Mouse (Mus musculus) liver, adult 2 months (tissue): ENCODE measurements around the gene Sorbs1. TPM values are rescaled to one million over a fixed set of nuclear protein-coding genes. Genes with fewer than 3 reads are reported as not detected.

Source experiments
- DNase-seq: peaks from one replicate; pipeline ENCODE4 v3.0.0-alpha.2; 2011; ENCODE audit warnings: low read depth, low spot score; ENCODE audit errors: extremely low read depth
- H3K27ac ChIP-seq: fragments of 200-500 bp; replicated peaks from 2 replicates; pipeline ENCODE4 v1.5.1; 2012; ENCODE audit warnings: low read depth, mild to moderate bottlenecking, control low read depth, inconsistent platforms, low read length; ENCODE audit not compliant: insufficient read depth
- H3K27me3 ChIP-seq: fragments of 200-500 bp; 2 replicates; pipeline ENCODE4 v1.6.1; 2012; ENCODE audit warnings: mild to moderate bottlenecking, moderate library complexity, low read length, inconsistent platforms; ENCODE audit not compliant: control insufficient read depth, insufficient read depth
- H3K36me3 ChIP-seq: fragments of 200-500 bp; 2 replicates; pipeline ENCODE4 v1.6.1; 2012; ENCODE audit warnings: low read length, inconsistent platforms; ENCODE audit not compliant: control insufficient read depth, insufficient read depth
- H3K4me1 ChIP-seq: fragments of 200-500 bp; 2 replicates; pipeline ENCODE4 v1.6.1; 2011; ENCODE audit warnings: low read length; ENCODE audit not compliant: control insufficient read depth, insufficient read depth
- H3K4me3 ChIP-seq: fragments of 200-500 bp; 2 replicates; pipeline ENCODE4 v1.5.1; 2011; ENCODE audit warnings: low read depth, mild to moderate bottlenecking, control low read depth, low read length, moderate library complexity; ENCODE audit not compliant: insufficient read depth
- H3K79me2 ChIP-seq: fragments of 200-500 bp; 2 replicates; pipeline ENCODE4 v1.6.1; 2012; ENCODE audit warnings: inconsistent platforms, mild to moderate bottlenecking, low read length, moderate library complexity; ENCODE audit not compliant: control insufficient read depth, insufficient read depth
- H3K9ac ChIP-seq: fragments of 200-500 bp; 2 replicates; pipeline ENCODE4 v1.6.1; 2012; ENCODE audit warnings: low read depth, mild to moderate bottlenecking, control low read depth, inconsistent platforms, low read length
- CTCF ChIP-seq: fragments of 200-500 bp; IDR thresholded peaks from 2 replicates; pipeline ENCODE4 v1.5.1; 2011; ENCODE audit warnings: low read depth, low read length, control low read depth
- POLR2A ChIP-seq: fragments of 200-500 bp; IDR thresholded peaks from 2 replicates; pipeline ENCODE4 v1.6.1; 2011; ENCODE audit warnings: low read length, control low read depth; ENCODE audit not compliant: insufficient read depth; ENCODE audit errors: extremely low read depth
- WGBS: fragments of 180-500 bp; shearing (Covaris S2); methylation state at CpG from one replicate; pipeline ENCODE4 v1.1.7; 2018; 5-methylcytosine and 5-hydroxymethylcytosine counted together
- polyA plus RNA-seq: library from polyadenylated mRNA; depleted of rRNA; stranded (reverse); fragments of >200 nt; gene quantifications from 2 replicates; pipeline ENCODE4 v1.2.3, GENCODE M21; 2012
- total RNA-seq: library from RNA; depleted of rRNA; stranded (reverse); fragments of >200 nt; gene quantifications from 2 replicates; pipeline ENCODE4 v1.2.3, GENCODE M21; 2014

Sorbs1 gene
- total and polyA plus RNA-seq, 2 experiments: 12.0 to 41.0 TPM

DNA sequence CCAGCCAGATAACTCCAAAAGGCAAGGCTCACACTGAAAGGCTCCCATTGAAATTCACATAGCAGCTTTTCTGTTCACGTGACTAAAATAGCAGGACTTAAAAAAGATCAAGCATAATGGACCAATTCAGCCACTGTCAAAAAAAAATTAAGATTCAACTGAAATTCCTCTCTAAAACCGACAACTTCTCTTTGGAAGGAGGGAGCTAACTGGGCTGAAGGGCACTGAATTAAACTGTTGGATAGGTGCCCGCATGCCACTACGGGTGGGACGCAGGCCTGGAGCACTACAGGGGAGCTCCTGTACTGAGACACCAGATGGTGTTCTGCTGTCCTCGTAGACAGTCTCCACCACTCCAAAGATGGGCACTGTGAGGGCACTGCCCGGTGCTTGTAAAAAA lies 165.4 kb downstream of the Sorbs1 start:
- no peak for TF ChIP-seq CTCF
- no peak for TF ChIP-seq POLR2A
- no peaks in the 10 kb centered on the region for H3K27me3 ChIP-seq
- no peak overlapping the region for H3K4me3 ChIP-seq
- peaks cover 14% of the 10 kb centered on the region for H3K4me1 ChIP-seq
- H3K36me3 ChIP-seq: peaks cover 50% of the 10 kb centered on the region
- DNase-seq: no peak
- H3K27ac ChIP-seq: peak overlapping the region; percentile 67; the same call in 1 of the 2 replicates
- H3K79me2 ChIP-seq: 0 out of 2 replicates have a peak, but pooled peaks cover 3% of the 10 kb centered on the region
- no peak overlapping the region for H3K9ac ChIP-seq
- WGBS: 89% methylated on average over 7 of the region's 7 CpGs

DNA sequence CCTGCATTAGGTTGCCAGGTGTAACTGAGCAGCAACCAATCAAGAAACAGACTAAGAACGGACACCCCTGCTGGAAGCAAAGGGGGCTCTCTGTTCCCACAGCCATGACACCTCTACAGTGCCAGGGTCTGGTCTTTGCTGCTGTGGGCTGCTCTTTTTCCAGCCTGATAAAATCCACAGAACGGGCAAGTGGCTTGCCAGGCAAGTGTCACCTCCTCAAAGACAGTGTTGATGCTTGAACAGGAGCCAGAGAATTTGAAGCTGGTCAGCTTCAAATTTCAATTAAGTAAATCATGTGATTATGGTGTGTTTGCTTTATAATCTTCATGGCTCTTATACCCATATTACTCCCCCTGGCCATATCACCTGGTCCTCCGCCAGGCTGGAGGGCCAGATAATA lies 166.7 kb downstream of the Sorbs1 start:
- H3K4me1 ChIP-seq: peaks cover 14% of the 10 kb centered on the region
- peaks cover 46% of the 10 kb centered on the region for H3K36me3 ChIP-seq
- H3K27me3 ChIP-seq: no peaks in the 10 kb centered on the region
- no peak overlapping the region for H3K27ac ChIP-seq
- no peak overlapping the region for H3K4me3 ChIP-seq
- DNase-seq: no peak
- WGBS: 90% methylated on average over 3 of the region's 3 CpGs
- 0 out of 2 replicates have a peak, but pooled peaks cover 3% of the 10 kb centered on the region for H3K79me2 ChIP-seq
- TF ChIP-seq CTCF (no peak), POLR2A (no peak)
- no peak overlapping the region for H3K9ac ChIP-seq

DNA sequence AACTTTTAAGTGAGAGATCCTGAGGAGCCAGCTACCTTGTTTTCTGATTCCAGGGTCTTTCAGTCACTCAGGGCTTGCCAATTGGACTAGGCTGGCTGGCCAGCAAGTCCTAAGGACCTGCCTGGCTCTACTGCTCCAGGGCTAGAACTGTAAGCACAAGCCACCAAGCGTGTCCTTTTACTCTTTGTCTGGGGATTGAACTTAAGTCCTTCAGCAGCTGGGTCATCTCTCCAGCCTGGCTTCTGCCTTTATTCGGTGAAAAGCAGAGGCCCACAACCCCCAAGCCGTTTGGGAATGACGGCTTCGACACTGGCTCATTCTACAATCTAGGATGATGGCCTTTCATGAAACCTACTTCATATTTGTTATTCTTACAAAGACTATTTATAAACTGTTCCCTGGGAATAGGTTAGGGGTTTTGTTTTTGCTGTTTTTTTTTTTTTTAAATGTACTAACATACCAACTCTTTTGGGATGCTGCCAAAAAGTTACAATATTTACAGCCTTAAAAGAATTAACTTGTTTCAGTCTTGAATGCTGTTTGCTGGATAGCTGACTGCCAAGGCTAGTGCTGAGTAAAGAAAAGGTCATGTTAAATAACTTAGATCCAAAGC lies 167.2 kb downstream of the Sorbs1 start:
- Histone ChIP-seq H3K79me2 (0 out of 2 replicates have a peak, but pooled peaks cover 3% of the 10 kb centered on the region), H3K27ac (no peak overlapping the region), H3K36me3 (peaks cover 41% of the 10 kb centered on the region), H3K4me1 (peaks cover 16% of the 10 kb centered on the region), H3K9ac (no peak overlapping the region), H3K27me3 (no peaks in the 10 kb centered on the region), H3K4me3 (no peak overlapping the region)
- WGBS: 91% methylated on average over 5 of the region's 5 CpGs
- no peak for DNase-seq
- TF ChIP-seq POLR2A (no peak), CTCF (no peak)

DNA sequence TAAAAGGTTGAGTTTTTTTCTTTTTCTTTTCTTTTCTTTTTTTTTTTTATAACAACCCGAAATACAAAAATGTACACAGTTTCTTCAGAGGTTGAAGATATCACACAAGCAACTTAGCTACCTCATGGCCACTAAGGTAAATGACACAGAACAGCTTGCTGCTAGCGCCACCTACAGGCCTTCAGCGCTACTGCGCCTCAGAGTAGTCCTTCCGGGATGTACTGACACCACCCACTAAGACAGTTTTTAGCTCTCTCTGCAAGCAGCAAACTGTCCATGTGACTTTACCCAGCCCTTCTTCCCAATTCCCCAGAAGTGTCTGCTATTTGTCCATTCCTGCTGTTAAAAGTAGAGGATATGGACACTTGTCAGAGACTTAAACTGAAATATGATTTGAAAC lies 167.9 kb downstream of the Sorbs1 start:
- Histone ChIP-seq H3K36me3 (peaks cover 37% of the 10 kb centered on the region), H3K9ac (no peak overlapping the region), H3K4me1 (peaks cover 17% of the 10 kb centered on the region), H3K79me2 (0 out of 2 replicates have a peak, but pooled peaks cover 3% of the 10 kb centered on the region), H3K27ac (no peak overlapping the region), H3K27me3 (no peaks in the 10 kb centered on the region), H3K4me3 (no peak overlapping the region)
- peak; percentile 63 for DNase-seq
- 36% methylated on average over 5 of the region's 5 CpGs for WGBS
- TF ChIP-seq POLR2A: no peak
- peak; percentile 97 for TF ChIP-seq CTCF

DNA sequence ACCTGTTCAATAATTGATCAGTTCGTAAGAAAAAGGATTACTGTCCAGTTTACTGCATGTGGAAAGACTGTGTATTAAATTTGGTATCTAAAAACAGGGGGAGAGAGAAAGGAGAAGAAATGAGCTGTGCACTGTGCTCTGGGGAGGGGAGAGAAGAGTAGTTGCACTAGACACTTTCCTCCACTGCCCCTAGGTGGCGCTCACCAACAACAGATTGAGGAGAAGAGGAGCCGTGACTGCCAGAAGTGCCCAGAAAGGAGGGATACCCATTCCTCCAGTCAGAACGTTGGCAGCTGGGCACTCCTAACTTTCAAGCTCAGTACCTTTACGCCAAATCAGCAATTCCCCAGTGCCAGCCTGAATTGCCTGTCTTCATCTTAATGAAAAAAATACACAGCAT lies 170.6 kb downstream of the Sorbs1 start:
- Histone ChIP-seq H3K79me2 (no peaks in the 10 kb centered on the region), H3K27me3 (no peaks in the 10 kb centered on the region), H3K9ac (no peak overlapping the region), H3K4me1 (peaks cover 3% of the 10 kb centered on the region; the same call in 1 of the 2 replicates), H3K27ac (no peak overlapping the region), H3K36me3 (peaks cover 40% of the 10 kb centered on the region), H3K4me3 (no peak overlapping the region)
- DNase-seq: peak; percentile 57
- TF ChIP-seq CTCF (peak; percentile 89), POLR2A (no peak)
- WGBS: 20% methylated on average over 5 of the region's 5 CpGs

DNA sequence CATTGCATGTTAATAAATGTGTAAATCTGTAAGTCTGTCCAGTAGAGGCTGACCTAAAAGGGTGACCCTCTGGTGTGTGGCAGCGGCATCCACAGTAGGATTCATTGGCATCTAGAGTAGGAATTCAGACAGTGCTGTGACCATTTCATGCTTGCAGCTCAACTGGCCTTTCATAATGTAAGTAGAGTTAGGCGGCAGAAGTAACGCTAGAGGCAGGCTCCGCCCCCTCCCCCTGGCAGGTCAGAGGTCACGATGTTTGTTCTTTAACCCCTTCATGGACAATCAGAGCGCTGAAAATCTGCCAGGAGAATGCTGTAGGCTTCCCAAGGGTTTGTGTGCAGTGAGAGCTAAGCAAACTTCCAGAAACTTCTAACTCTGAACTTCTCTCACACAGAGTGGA lies 172.4 kb downstream of the Sorbs1 start:
- peak; percentile 47 for DNase-seq
- Histone ChIP-seq H3K4me3 (no peak overlapping the region), H3K36me3 (peaks cover 37% of the 10 kb centered on the region), H3K9ac (0 out of 2 replicates have a peak overlapping the region, but pooled peaks have one; percentile 49), H3K27ac (no peak overlapping the region), H3K4me1 (peaks cover 3% of the 10 kb centered on the region; the same call in 1 of the 2 replicates), H3K79me2 (no peaks in the 10 kb centered on the region), H3K27me3 (no peaks in the 10 kb centered on the region)
- 13% methylated on average over 6 of the region's 6 CpGs for WGBS
- no peak for TF ChIP-seq POLR2A
- TF ChIP-seq CTCF: no peak
